Mouse (Mus musculus): Measurements from ENCODE around the gene Selenom. TPM values are rescaled to one million over a fixed set of nuclear protein-coding genes. Genes with fewer than 3 reads are reported as not detected.
A peak's percentile ranks its signal among the peaks of the same experiment; 100 is the strongest.

Gene Selenom
- polyA plus RNA-seq, 1 experiment from 2014 or later: 119 TPM

- no peaks in the 10 kb centered on the region for H3K27me3 ChIP-seq (ENCODE audit: control insufficient read depth, insufficient read depth, low read length)
- peaks cover 2% of the 10 kb centered on the region; the same call in 1 of the 2 replicates for H3K4me1 ChIP-seq (ENCODE audit: control insufficient read depth, insufficient read depth, low read length)
- no peaks in the 10 kb centered on the region for H3K36me3 ChIP-seq (ENCODE audit: control insufficient read depth, insufficient read depth)
- no peaks in the 10 kb centered on the region for H3K9me3 ChIP-seq (replicated peaks; ENCODE audit: control insufficient read depth, low read length)
- H3K4me2 ChIP-seq (ENCODE audit: low read depth, low read length): no peak overlapping the region
- no peak for ATAC-seq (replicated peaks; ENCODE audit: extremely low read depth, insufficient read depth, low FRiP score)
- no peak overlapping the region for H3K9ac ChIP-seq (ENCODE audit: low read length)
- H3K4me3 ChIP-seq (ENCODE audit: low read length): no peak overlapping the region
- WGBS: 70% methylated on average over 4 of the region's 4 CpGs
- H3K27ac ChIP-seq (ENCODE audit: low read length): no peak overlapping the region
These were observed 21.7 kb upstream of the Selenom start for GRCm38 (mm10) chr11:3492748-3493147.

GRCm38 (mm10) chr11:3494857-3495256, 19.6 kb upstream of the Selenom start:
- no peak for ATAC-seq (replicated peaks; ENCODE audit: extremely low read depth, insufficient read depth, low FRiP score)
- H3K9me3 ChIP-seq (replicated peaks; ENCODE audit: control insufficient read depth, low read length): no peaks in the 10 kb centered on the region
- H3K9ac ChIP-seq (ENCODE audit: low read length): no peak overlapping the region
- WGBS: 78% methylated on average over 17 of the region's 17 CpGs
- H3K4me3 ChIP-seq (ENCODE audit: low read length): no peak overlapping the region
- H3K27me3 ChIP-seq (ENCODE audit: control insufficient read depth, insufficient read depth, low read length): no peaks in the 10 kb centered on the region
- H3K36me3 ChIP-seq (ENCODE audit: control insufficient read depth, insufficient read depth): no peaks in the 10 kb centered on the region; the same call in 1 of the 2 replicates
- no peaks in the 10 kb centered on the region for H3K4me1 ChIP-seq (ENCODE audit: control insufficient read depth, insufficient read depth, low read length)
- H3K27ac ChIP-seq (ENCODE audit: low read length): no peak overlapping the region
- no peak overlapping the region for H3K4me2 ChIP-seq (ENCODE audit: low read depth, low read length)

GRCm38 (mm10) chr11:3495496-3495895, 19.0 kb upstream of the Selenom start:
- 78% methylated on average over 14 of the region's 14 CpGs for WGBS
- H3K36me3 ChIP-seq (ENCODE audit: control insufficient read depth, insufficient read depth): no peaks in the 10 kb centered on the region; the same call in 1 of the 2 replicates
- H3K4me3 ChIP-seq (ENCODE audit: low read length): no peak overlapping the region
- H3K9me3 ChIP-seq (replicated peaks; ENCODE audit: control insufficient read depth, low read length): no peaks in the 10 kb centered on the region
- no peak for ATAC-seq (replicated peaks; ENCODE audit: extremely low read depth, insufficient read depth, low FRiP score)
- H3K4me2 ChIP-seq (ENCODE audit: low read depth, low read length): no peak overlapping the region
- no peaks in the 10 kb centered on the region for H3K27me3 ChIP-seq (ENCODE audit: control insufficient read depth, insufficient read depth, low read length)
- no peaks in the 10 kb centered on the region for H3K4me1 ChIP-seq (ENCODE audit: control insufficient read depth, insufficient read depth, low read length)
- no peak overlapping the region for H3K27ac ChIP-seq (ENCODE audit: low read length)
- no peak overlapping the region for H3K9ac ChIP-seq (ENCODE audit: low read length)

GRCm38 (mm10) chr11:3496756-3497155, 17.7 kb upstream of the Selenom start:
- H3K4me1 ChIP-seq (ENCODE audit: control insufficient read depth, insufficient read depth, low read length): no peaks in the 10 kb centered on the region
- H3K27ac ChIP-seq (ENCODE audit: low read length): no peak overlapping the region
- 58% methylated on average over 5 of the region's 5 CpGs for WGBS
- no peak overlapping the region for H3K4me2 ChIP-seq (ENCODE audit: low read depth, low read length)
- H3K27me3 ChIP-seq (ENCODE audit: control insufficient read depth, insufficient read depth, low read length): no peaks in the 10 kb centered on the region
- no peaks in the 10 kb centered on the region for H3K9me3 ChIP-seq (replicated peaks; ENCODE audit: control insufficient read depth, low read length)
- no peak overlapping the region for H3K9ac ChIP-seq (ENCODE audit: low read length)
- no peak overlapping the region for H3K4me3 ChIP-seq (ENCODE audit: low read length)
- ATAC-seq (replicated peaks; ENCODE audit: extremely low read depth, insufficient read depth, low FRiP score): no peak
- no peaks in the 10 kb centered on the region; the same call in 1 of the 2 replicates for H3K36me3 ChIP-seq (ENCODE audit: control insufficient read depth, insufficient read depth)

- Histone ChIP-seq H3K9me3 (replicated peaks; ENCODE audit: control insufficient read depth, low read length) (no peaks in the 10 kb centered on the region), H3K27me3 (ENCODE audit: control insufficient read depth, insufficient read depth, low read length) (no peaks in the 10 kb centered on the region), H3K4me1 (ENCODE audit: control insufficient read depth, insufficient read depth, low read length) (no peaks in the 10 kb centered on the region), H3K27ac (ENCODE audit: low read length) (no peak overlapping the region), H3K4me2 (ENCODE audit: low read depth, low read length) (no peak overlapping the region), H3K4me3 (ENCODE audit: low read length) (no peak overlapping the region), H3K36me3 (ENCODE audit: control insufficient read depth, insufficient read depth) (no peaks in the 10 kb centered on the region; the same call in 1 of the 2 replicates), H3K9ac (ENCODE audit: low read length) (no peak overlapping the region)
- 100% methylated on average over 1 of the region's 1 CpGs for WGBS
- ATAC-seq (replicated peaks; ENCODE audit: extremely low read depth, insufficient read depth, low FRiP score): no peak
These were observed 17.2 kb upstream of the Selenom start for GRCm38 (mm10) chr11:3497296-3497695.

- Histone ChIP-seq H3K4me3 (ENCODE audit: low read length) (no peak overlapping the region), H3K27ac (ENCODE audit: low read length) (no peak overlapping the region), H3K4me2 (ENCODE audit: low read depth, low read length) (no peak overlapping the region), H3K9ac (ENCODE audit: low read length) (no peak overlapping the region), H3K9me3 (replicated peaks; ENCODE audit: control insufficient read depth, low read length) (no peaks in the 10 kb centered on the region), H3K27me3 (ENCODE audit: control insufficient read depth, insufficient read depth, low read length) (no peaks in the 10 kb centered on the region), H3K4me1 (ENCODE audit: control insufficient read depth, insufficient read depth, low read length) (peaks cover 8% of the 10 kb centered on the region), H3K36me3 (ENCODE audit: control insufficient read depth, insufficient read depth) (no peaks in the 10 kb centered on the region; the same call in 1 of the 2 replicates)
- no peak for ATAC-seq (replicated peaks; ENCODE audit: extremely low read depth, insufficient read depth, low FRiP score)
- 65% methylated on average over 17 of the region's 17 CpGs for WGBS
These were observed 12.4 kb upstream of the Selenom start for GRCm38 (mm10) chr11:3502057-3502456.

GRCm38 (mm10) chr11:3502459-3503072, 11.9 kb upstream of the Selenom start:
- H3K9me3 ChIP-seq (replicated peaks; ENCODE audit: control insufficient read depth, low read length): no peaks in the 10 kb centered on the region
- no peaks in the 10 kb centered on the region; the same call in 1 of the 2 replicates for H3K36me3 ChIP-seq (ENCODE audit: control insufficient read depth, insufficient read depth)
- no peak overlapping the region for H3K27ac ChIP-seq (ENCODE audit: low read length)
- H3K4me2 ChIP-seq (ENCODE audit: low read depth, low read length): no peak overlapping the region
- no peak overlapping the region for H3K9ac ChIP-seq (ENCODE audit: low read length)
- H3K4me1 ChIP-seq (ENCODE audit: control insufficient read depth, insufficient read depth, low read length): peaks cover 8% of the 10 kb centered on the region
- ATAC-seq (replicated peaks; ENCODE audit: extremely low read depth, insufficient read depth, low FRiP score): no peak
- H3K4me3 ChIP-seq (ENCODE audit: low read length): no peak overlapping the region
- no peaks in the 10 kb centered on the region for H3K27me3 ChIP-seq (ENCODE audit: control insufficient read depth, insufficient read depth, low read length)
- 77% methylated on average over 18 of the region's 18 CpGs for WGBS

GRCm38 (mm10) chr11:3503755-3504693, 10.5 kb upstream of the Selenom start:
- Histone ChIP-seq H3K4me2 (ENCODE audit: low read depth, low read length) (peak overlapping the region; percentile 58), H3K9ac (ENCODE audit: low read length) (peak overlapping the region; percentile 70), H3K4me3 (ENCODE audit: low read length) (peak overlapping the region; percentile 52), H3K27me3 (ENCODE audit: control insufficient read depth, insufficient read depth, low read length) (no peaks in the 10 kb centered on the region), H3K4me1 (ENCODE audit: control insufficient read depth, insufficient read depth, low read length) (peaks cover 16% of the 10 kb centered on the region), H3K36me3 (ENCODE audit: control insufficient read depth, insufficient read depth) (no peaks in the 10 kb centered on the region; the same call in 1 of the 2 replicates), H3K27ac (ENCODE audit: low read length) (peak overlapping the region; percentile 61; the same call in 1 of the 2 replicates), H3K9me3 (replicated peaks; ENCODE audit: control insufficient read depth, low read length) (no peaks in the 10 kb centered on the region)
- WGBS: 61% methylated on average over 11 of the region's 11 CpGs
- no peak for ATAC-seq (replicated peaks; ENCODE audit: extremely low read depth, insufficient read depth, low FRiP score)

GRCm38 (mm10) chr11:3508226-3508625, 6.3 kb upstream of the Selenom start:
- Histone ChIP-seq H3K27ac (ENCODE audit: low read length) (peak overlapping the region; percentile 89), H3K9ac (ENCODE audit: low read length) (no peak overlapping the region)
- WGBS: 21% methylated on average over 7 of the region's 7 CpGs

More at GRCm38 (mm10) chr11:3508226-3508625, 6.3 kb upstream of the Selenom start:
- H3K27me3 ChIP-seq (ENCODE audit: control insufficient read depth, insufficient read depth, low read length): no peaks in the 10 kb centered on the region
- no peak overlapping the region for H3K4me3 ChIP-seq (ENCODE audit: low read length)
- H3K4me2 ChIP-seq (ENCODE audit: low read depth, low read length): no peak overlapping the region
- no peaks in the 10 kb centered on the region for H3K36me3 ChIP-seq (ENCODE audit: control insufficient read depth, insufficient read depth)
- H3K9me3 ChIP-seq (replicated peaks; ENCODE audit: control insufficient read depth, low read length): no peaks in the 10 kb centered on the region
- peaks cover 19% of the 10 kb centered on the region for H3K4me1 ChIP-seq (ENCODE audit: control insufficient read depth, insufficient read depth, low read length)
- ATAC-seq (replicated peaks; ENCODE audit: extremely low read depth, insufficient read depth, low FRiP score): no peak; the same call in 1 of the 2 replicates
